Mouse (Mus musculus) left cerebral cortex, postnatal 4 days (tissue): ENCODE results near the gene Nudt3. TPM values are rescaled to one million over a fixed set of nuclear protein-coding genes. Genes with fewer than 3 reads are reported as not detected.
"Not testable (repeated sequence)": the region's sequence is repeated elsewhere in the genome, so short reads cannot be mapped to it uniquely, and the experiment has no call there.

ENCODE experiments used
- DNase-seq: peaks from one replicate; pipeline ENCODE4 v3.0.0-alpha.2; 2022
- intact Hi-C: fragments of 180-260 bp; cut with DNase I; formaldehyde crosslinking; loops from one replicate; pipeline ENCODE4 v1.15.1; 2025
- total RNA-seq, 2 experiments: library from RNA; stranded (reverse); gene quantifications; 2 replicates each; pipeline ENCODE4 v1.2.3; 2021

Gene Nudt3
- total RNA-seq, 2 experiments from 2014 or later: 506 to 527 TPM

DNA sequence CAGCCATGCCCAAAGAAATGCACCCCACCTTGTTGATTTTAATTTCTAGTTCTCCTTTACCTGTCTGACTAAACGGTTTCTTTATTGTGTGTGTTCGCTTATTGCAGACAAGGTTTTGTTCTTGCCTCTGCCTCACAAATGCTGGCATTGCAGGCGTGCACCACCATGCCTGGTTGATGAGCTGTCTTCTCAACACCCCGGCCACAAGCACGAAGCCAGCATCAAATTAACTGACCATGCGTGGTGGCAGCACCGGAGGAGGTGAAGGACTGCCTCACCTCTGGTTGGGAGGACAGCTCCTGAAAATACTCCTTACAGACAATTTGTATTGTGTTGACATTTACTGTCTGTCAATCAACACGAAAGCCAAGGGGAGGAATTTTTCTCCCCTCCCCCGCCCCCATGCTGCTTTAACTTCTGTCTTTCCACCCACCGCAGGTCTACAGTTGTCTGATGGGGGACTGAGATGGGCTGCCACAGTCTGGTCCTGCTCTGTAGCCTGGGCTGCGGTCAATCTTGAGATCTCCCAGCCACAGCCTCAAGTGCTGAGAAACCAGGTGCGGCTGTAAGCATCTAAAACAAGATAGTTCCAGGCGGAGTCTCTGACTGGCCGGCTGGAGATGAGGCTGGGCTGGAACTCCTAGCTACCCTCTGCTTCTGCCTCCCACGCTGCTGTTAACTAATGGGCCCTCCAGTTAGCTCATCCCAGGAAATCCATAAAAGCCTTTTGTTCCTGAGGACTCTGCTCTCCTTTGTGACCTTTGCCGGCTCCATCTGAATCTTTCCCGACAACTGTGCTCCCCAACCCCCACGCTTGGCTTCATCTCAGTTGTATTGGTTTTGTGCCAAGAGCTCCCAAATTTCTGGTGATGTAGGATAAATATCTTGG, 13.1 kb upstream of the Nudt3 start, which contains the start of gene Rps10:
TSS of gene Rps10 (minus strand) at position 538 of the 889 bp plus-strand sequence.
- peak; percentile 45 for DNase-seq
- intact Hi-C loops: loop anchor here (5.0 kb wide), 1 partner anchor 126 kb away; no protein-coding TSS in a partner anchor

DNA sequence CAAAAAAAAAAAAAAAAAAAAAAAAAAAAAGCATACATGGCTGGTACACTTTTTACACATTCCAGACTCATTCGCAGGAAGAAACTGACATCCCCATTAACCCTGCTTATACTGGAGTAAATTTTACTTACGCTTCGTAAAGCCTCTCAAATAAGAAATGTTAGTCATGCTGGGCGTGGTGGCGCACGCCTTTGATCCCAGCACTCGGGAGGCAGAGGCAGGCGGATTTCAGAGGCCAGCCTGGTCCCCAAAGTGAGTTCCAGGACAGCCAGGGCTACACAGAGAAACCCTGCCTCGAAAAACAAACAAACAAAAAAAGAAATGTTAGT, 12.2 kb upstream of the Nudt3 start:
- intact Hi-C loops: loop anchor here (5.0 kb wide), 1 partner anchor 127 kb away; no protein-coding TSS in a partner anchor
- DNase-seq: not testable (repeated sequence)

DNA sequence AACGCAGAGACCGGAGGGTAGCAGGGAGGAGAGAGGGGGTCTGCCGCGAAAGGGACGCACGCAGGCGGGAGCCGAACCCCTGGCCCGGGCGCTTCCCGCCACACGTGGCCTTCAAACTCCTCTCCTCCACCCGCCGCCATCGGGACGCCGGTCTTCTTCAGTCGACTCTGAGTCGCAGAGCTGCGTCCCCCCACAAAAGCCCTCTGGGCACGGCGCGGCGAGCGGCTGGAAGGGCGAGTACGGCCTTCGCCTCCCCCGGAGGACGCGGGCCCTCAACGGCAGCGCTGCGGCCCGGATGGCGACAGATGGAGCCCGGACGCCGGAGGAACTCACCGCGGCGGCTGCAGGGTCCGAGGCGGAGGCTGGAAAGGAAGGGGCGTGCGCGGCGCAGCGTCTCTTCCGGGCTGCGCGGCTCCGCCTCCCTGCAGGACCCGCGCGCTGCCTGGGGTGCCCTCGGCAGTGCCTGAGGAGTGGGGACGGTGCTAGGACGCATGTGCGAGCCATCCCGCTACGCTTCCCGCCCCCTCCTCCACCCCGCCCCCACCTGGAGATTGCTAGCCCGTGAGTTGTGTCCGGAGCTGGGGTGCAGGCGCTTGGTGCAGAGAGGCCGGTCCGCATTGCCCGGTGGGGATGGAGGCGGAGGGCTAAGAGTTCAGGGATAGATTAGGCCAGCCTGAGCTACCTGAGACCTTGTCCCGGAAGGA, 11.7 kb upstream of the Nudt3 start, which contains the start of gene RPS10-NUDT3:
TSS of gene RPS10-NUDT3 (minus strand) at position 352 of the 704 bp plus-strand sequence.
- intact Hi-C loops: loop anchor here (5.0 kb wide), 1 partner anchor 127 kb away; no protein-coding TSS in a partner anchor
- DNase-seq: peak; percentile 93

DNA sequence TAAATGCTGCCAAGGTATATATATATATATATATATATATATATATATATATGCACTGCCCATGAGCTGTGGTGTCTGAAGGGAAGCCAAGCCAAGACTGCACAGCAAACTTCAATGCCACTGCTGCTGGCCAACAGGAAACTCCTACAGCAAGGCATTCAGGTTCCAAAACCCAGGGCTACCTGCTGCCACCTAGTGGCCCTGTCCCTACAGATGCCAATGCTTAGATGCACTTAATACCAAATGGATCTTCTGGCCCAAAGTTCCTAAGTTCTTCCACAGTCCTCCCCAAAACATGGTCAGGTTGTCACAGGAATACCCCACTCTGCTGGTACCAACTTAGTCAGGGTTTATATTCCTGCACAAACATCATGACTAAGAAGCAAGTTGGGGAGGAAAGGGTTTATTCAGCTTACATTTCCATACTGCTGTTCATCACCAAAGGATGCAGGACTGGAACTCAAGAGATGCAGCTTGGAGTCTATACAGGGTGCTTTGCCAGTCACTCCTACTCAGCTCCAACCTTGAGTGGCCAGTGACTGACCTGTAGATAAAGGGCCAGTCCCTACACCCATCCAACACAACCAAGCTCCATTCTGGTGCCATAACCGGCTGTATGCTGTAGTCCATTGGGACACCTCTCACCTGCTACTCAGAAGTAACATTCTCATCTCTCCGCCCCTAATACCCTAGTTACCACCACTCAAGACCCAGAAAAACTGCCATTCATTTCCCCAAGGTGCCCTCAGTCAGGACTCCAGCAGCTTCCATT, 6.1 kb upstream of the Nudt3 start:
- intact Hi-C loops: no loop called here
- DNase-seq: peak; percentile 89

DNA sequence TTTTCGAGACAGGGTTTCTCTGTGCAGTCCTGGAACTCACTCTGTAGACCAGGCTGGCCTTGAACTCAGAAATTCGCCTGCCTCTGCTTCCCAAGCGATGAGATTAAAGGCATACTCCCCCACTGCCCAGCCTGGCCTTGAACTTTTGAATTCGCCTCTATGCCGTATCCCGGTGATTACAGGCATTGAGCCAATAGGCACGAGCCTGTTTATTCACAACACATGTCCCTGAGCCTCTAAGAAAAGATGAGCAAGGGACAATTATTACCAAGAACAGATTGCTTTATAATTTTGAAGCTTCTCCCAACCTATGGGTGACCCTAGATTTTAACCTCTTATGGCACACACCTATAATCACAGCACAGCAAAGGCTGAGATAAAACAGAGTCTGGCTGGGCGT, 5.1 kb upstream of the Nudt3 start:
- DNase-seq: no peak
- intact Hi-C loops: no loop called here

DNA sequence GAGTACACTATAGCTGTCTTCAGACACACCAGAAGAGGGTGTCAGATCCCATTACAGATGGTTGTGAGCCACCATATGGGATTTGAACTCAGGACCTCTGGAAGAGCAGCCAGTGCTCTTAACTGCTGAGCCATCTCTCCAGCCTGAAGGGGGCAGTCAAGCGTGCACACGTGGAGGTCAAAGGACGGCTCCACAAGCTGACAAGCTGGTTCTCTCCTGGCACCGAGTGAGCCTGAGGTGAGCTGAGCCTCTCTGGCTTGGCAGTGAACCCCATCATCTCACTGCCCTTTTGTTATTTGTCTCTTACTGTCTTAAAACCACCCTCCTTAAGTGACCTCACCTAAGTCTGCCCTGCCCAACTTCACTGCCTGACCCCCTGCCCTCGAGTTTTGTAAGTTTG, 4.2 kb upstream of the Nudt3 start:
- no peak for DNase-seq
- intact Hi-C loops: no loop called here

DNA sequence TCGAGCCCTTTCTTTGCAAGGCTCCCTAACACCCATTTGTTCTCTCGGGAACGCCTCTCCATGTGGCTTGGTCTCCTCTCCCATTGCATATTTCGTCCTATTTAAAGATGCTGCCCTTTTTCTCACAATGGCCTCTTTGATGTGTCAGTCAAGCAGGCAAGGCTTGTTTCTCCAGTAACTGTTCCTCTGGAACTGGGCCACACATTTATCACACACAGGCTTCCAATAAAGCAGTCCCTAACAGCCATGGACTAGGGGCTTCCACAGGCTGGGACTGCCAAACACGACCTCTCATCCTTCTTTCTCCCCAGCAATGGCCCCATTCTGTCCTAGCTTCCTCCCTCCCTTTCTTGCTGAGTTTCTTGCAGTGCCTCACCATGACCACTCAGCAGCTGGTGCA, 3.4 kb upstream of the Nudt3 start:
- DNase-seq: no peak
- intact Hi-C loops: no loop called here

DNA sequence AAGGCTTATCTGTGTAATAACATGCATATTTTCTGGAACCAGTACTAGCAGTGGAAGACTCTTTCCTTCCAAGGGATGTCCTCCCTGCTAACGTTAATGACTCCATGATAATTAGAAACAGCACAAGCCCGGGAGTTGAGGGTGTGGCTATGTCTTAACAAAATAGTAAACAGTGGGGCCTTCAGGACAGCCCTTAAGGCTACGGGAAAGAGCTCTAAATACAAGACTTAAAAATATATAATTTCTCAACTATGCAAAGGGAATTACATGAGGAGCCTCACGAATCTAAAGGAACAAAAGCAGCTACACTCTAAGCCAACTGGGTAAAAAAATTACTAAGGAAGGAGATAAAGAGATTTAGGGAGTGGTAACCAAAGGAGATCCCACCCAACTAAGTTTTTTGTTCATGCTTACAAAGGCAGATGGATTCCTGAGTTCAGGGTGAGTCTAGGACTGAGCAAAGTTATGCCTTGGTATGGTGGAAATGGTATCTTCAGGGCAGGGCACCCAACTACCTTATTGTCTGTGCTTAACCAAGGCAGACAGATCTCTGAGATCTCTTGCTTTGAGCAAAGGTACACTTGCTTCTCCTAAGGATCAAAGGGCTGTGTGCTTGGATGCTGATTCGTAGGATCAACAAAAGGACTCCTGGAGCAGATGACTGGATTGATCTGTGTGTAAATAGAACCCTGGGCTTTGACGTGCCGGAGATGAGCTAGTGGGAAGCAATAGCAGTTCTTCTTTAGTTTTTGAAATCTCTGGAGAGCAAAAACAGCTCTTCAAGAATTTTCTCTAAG, 2.4 kb upstream of the Nudt3 start:
- intact Hi-C loops: no loop called here
- DNase-seq: no peak

DNA sequence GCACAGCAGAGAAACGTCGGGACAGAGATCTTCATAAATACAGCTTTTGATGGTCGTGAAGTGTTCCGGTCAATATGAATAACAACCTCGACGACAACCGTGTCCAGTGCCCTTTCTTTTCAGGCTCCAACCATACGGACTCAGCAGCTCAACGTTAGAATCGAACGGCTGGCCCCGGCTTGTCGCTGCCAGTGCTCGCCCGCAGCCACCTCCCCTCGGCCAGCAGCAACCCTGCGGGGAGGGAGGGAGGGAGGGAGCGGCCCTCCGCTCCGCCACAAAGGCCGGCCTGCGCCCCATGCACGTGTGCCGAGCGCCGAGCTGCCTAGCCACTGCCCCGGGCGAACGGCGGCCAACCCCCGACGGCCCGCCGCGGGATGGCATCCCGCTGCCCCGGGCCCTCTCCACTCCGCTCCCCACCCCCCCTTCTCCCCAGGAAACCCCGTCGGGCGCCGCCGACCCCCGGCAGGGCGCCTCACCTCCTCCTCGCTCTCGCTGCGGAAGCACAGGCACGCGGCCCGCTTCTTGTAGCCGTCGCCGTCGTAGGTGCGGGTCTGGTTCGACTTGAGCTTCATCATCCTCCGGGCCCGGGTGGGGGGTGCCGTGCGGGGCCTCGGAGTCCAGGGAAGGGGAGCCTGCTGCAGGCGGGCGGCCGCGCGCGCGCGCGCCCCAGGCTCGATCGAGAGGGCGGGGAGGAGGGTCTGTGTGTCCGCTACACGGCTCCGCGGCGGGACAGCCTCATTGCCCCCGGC, 510 bp downstream of the Nudt3 start:
- intact Hi-C loops: loop anchor here (5.0 kb wide), 1 partner anchor 55 kb away; the partner anchor contains the start of gene AI413582
- DNase-seq: peak; percentile 78

DNA sequence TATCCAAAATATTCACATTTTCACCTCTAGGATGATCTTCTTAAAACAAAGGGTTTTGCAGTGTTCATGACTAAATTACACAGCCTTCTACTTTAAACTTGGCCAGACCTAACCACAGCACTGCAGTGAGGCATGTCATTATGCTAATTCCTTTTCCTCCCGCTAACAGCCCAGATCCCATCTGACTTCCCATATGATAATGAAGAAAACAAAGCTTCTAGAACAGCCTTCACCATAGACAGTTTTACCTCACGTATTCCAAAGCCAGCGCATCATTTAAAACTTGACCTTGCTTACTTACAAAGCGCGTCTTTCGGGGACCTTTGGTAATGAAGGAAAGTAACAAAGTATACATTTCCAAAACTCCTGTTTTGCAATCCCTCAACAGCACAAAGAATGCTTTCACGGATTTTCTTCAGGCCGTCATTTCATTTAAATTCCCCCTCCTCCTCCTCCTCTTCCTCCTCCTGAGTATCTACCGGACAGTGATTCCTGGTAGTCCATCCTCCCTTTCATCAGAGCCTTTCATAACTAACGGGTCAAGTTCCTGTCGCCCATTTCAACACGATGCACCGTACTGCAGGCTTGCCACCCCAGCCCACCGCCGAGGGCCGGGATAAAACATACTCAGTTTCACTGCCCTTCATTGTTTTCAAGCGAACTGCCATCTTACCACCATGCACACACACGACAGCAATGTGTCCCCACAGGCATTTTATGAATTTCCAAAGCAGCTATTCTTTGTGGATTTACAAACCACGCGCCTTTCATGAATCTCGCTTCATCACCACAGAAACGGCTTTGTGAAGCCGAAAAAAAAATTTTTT, 1.4 kb downstream of the Nudt3 start:
- no peak for DNase-seq
- intact Hi-C loops: loop anchor here (5.0 kb wide), 1 partner anchor 55 kb away; the partner anchor contains the start of gene AI413582

DNA sequence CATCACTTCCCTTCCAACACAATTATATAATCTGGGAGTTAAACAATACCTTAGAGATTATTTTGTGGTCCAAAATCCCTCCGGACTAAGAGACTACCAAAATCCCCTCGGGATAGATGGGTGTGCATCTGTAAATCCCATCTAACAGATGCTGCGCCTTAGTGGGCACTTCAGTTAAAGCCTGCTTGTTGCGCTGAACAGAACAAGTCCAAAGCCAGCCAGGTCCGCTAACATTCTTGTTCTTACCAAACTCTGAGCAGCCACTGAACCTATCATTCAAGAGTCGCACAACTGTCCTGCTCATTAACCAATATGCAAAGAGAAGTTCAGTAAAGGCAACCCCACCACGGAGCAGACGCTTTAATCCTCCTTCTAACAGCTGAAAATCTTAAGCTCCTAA, 2.1 kb downstream of the Nudt3 start:
- DNase-seq: no peak
- intact Hi-C loops: loop anchor here (5.0 kb wide), 1 partner anchor 54 kb away; the partner anchor contains the start of gene AI413582

DNA sequence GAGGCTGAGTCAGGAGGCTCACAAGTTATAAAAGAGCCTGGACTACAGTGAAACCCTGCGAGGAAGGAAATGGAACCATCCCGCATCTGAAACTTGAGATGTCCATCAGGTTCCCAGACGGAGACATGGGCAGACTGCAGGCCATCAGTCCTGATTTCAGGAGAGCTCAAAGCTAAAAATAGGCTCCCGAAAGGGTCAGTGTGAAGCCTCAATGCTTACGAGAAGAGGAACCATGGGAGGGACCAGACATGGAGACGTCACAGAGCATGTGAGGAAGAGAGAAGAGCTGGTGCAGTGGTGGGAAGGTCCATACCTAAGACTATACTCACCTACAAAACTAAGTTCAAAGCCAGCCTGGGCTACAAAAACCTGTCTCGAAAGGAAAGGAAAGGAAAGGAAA, 7.9 kb downstream of the Nudt3 start:
- intact Hi-C loops: no loop called here
- no peak for DNase-seq

DNA sequence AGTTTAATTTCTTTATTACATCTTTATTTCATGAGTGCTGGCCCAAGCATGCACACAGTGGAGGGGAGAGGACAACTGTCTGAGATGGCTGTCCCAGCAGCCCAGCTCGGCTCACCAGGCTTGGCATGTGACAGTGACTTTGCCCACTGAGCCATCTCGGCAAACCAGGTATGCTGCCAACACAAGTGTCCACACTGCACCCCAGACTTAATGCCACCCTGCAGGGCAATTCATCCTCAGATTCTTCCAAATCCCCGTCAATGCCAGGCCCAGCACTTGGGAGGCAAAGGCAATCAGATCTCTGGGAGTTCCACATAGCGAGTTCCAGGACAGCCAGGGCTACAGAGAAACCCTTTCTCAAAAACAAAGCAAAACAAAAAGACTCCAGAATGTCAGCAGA, 10.3 kb downstream of the Nudt3 start:
- intact Hi-C loops: no loop called here

DNA sequence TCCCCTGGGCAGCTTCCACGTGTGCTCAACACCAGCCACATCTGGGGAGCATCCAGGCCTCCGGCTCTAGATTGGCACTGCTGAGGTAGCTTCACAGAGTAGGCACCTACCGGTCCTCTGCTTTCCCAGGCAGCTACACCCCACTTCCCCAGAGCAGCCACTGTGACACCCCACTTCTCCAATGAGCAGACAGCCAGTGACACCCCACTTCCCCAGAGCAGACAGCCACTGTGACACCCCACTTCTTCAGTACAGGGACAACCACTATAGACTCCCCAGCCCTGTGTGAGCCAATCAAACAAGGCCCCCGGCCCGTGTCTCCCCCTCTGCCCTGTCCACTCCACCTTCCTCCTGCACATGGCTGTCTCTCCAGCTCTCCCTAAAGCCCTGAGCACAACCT, 11.3 kb downstream of the Nudt3 start:
- no peak for DNase-seq
- intact Hi-C loops: no loop called here

More for the DNA sequence above, 10.3 kb downstream of the Nudt3 start:
- DNase-seq: no peak

DNA sequence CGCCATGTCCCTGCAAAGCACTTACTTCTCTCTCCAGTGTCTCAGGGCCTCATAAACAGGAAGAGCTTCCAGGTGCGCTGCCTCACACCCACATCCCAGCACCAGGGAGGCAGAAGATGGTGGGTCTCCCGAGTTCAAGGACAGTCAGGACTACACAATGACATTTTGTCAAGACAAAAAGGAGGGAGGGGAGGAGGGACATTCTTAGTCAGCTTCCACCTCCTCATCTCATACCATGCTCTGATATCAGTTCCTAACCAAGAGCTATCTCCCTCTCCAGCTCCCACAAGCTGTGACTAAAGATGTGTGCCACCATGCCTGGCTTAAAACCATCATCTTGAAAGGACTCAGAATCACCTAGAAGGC, 11.8 kb downstream of the Nudt3 start:
- no peak for DNase-seq
- intact Hi-C loops: no loop called here

DNA sequence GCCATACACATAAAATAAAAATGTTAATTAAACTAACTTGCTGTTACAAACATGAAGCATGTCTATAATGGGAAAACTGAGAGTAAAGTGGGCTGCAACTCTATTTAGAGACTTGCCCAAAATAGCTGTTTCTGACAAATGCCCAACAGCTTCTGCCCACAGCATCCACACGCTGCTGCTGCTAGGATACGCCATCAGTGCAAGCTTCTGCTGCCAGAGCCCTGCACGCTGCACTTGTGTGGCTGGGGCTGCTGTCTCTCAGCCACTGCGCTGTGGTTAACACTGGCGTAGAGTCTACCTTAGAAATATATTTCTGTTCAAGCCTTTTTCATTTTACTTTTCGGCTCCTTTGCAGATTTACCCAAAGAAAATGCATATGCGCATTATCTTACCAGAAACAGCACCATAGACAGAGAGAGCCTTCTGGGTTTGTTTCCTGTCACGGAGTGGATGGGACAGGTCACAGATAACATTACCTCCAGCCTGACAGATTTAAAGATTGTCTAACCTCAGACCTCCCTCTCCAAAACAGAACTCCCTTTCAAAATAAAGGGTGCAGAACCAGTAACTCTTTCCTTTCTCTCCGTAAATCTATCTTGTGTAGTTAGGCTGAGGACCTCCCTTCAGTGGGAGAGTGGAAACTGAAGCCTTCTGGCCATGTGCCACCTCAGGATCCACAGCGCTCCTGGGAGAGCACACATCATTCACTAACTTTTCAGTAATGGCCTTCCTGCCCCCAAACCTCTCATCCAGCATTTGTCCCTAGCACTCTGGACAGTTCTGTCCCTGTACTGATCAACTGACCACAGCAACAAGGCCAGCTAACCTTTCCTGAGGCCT, 12.4 kb downstream of the Nudt3 start:
- intact Hi-C loops: no loop called here
- DNase-seq: no peak

DNA sequence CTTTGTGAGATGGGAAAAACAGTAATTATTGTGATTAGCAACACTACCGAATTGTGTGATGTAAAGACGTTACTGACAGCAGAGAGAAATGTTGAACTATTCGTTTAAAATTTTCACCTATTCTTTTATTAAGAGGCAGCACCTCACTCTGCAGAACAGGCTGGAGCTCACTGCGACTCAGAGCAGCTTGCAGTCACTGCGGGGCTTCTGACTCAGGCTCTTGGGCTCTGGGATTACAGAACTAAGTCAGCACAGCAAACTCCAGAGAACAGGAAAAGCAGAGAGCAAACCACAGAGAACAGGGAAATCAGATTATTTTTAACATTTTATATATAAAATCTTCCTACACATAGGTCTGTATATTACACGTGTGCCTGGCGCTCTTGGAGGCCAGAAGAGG, 13.7 kb downstream of the Nudt3 start:
- intact Hi-C loops: no loop called here
- no peak for DNase-seq
